Mouse (Mus musculus) G1E (cell line): ENCODE measurements around the gene Chrm1.

ENCODE experiments used
- CTCF ChIP-seq: IDR thresholded peaks from 2 replicates; pipeline ENCODE4 v1.5.1; 2012; ENCODE audit warnings: low read depth, low read length, inconsistent platforms, mixed read lengths
- GATA1 ChIP-seq: IDR thresholded peaks from 2 replicates; pipeline ENCODE4 v1.6.1; 2012; ENCODE audit warnings: borderline replicate concordance, low read length, inconsistent platforms, mixed read lengths

DNA sequence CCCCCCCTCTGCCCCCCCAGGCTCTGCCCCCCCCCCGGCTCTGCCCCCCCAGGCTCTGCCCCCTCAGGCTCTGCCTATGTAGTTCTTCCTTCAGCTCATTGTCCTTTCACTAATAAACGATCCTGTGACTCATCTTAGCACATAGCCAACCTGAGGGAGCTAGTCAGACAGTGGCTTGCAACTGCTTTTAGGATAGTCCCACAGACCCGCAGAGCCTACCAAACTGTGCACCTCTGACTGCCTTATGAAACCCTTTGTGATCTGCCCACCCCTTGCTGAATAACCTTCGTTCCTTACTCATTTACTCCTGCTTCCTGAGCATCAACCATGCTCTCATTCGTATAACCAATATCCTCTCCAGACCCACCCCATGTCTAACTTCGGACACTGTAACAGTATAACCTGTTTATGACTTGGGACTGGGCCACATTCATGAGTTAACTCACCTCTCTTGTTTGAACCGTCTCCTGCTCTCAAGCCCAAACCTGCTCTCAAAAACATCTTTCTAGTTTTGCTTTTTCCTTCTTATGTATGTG lies 42.6 kb downstream of the Chrm1 start:
- TF ChIP-seq CTCF (no peak), GATA1 (no peak)
